Mouse (Mus musculus) ovary, postnatal 14 days (tissue): Measurements from ENCODE around the gene Clec2g.
"Not testable (repeated sequence)": the region's sequence is repeated elsewhere in the genome, so short reads cannot be mapped to it uniquely, and the experiment has no call there.

Experiments
- DNase-seq: peaks from one replicate; pipeline ENCODE4 v3.0.0; 2022; ENCODE audit warnings: low spot score

The Clec2g gene

GRCm38 (mm10) chr6:128934081-128934480 is at the start of gene Clec2g:
Gene Clec2g (plus strand): TSS chr6:128934381.
- not testable (repeated sequence) for DNase-seq

- not testable (repeated sequence) for DNase-seq
These were observed 46.9 kb upstream of the Clec2g start, which contains the start of gene Clec2i for GRCm38 (mm10) chr6:128887091-128887790. Gene Clec2i (plus strand): TSS chr6:128887588.

- DNase-seq = no peak
These were observed 45.3 kb upstream of the Clec2g start for GRCm38 (mm10) chr6:128888834-128889233.

- DNase-seq = no peak
These were observed 43.2 kb upstream of the Clec2g start, which contains the start of gene BC035044 for GRCm38 (mm10) chr6:128890948-128891355. Gene BC035044 (minus strand): TSS chr6:128891126.

- no peak for DNase-seq
These were observed 38.7 kb upstream of the Clec2g start for GRCm38 (mm10) chr6:128895404-128896001.

- no peak for DNase-seq
These were observed 34.1 kb upstream of the Clec2g start for GRCm38 (mm10) chr6:128900044-128900443.

- not testable (repeated sequence) for DNase-seq
These were observed 33.2 kb upstream of the Clec2g start for GRCm38 (mm10) chr6:128900796-128901552.

GRCm38 (mm10) chr6:128913598-128914254 is 20.5 kb upstream of the Clec2g start:
- no peak for DNase-seq

- no peak for DNase-seq
These were observed 16.9 kb upstream of the Clec2g start for GRCm38 (mm10) chr6:128917322-128917721.

GRCm38 (mm10) chr6:128933050-128933449 is 1.1 kb upstream of the Clec2g start:
- no peak for DNase-seq

- DNase-seq = not testable (repeated sequence)
These were observed 1.9 kb downstream of the Clec2g start for GRCm38 (mm10) chr6:128935889-128936665.

GRCm38 (mm10) chr6:128941646-128942421 is 7.7 kb downstream of the Clec2g start:
- DNase-seq = no peak

- no peak for DNase-seq
These were observed 11.4 kb downstream of the Clec2g start for GRCm38 (mm10) chr6:128945564-128945963.

- DNase-seq = no peak
These were observed 26.9 kb downstream of the Clec2g start for GRCm38 (mm10) chr6:128961110-128961509.

- not testable (repeated sequence) for DNase-seq
These were observed 27.9 kb downstream of the Clec2g start for GRCm38 (mm10) chr6:128962108-128962507.

GRCm38 (mm10) chr6:128964519-128964918 is 30.3 kb downstream of the Clec2g start:
- no peak for DNase-seq

- DNase-seq = no peak
These were observed 34.3 kb downstream of the Clec2g start for GRCm38 (mm10) chr6:128968463-128968862.

GRCm38 (mm10) chr6:128969741-128970140 is 35.6 kb downstream of the Clec2g start:
- DNase-seq = no peak

- DNase-seq = not testable (repeated sequence)
These were observed 36.6 kb downstream of the Clec2g start for GRCm38 (mm10) chr6:128970508-128971393.
